Comparison of ENCODE assay signal across 13 mouse cellular contexts in genomic region chr3:38585509-38585908, GRCm38 (mm10).
"Had no signal": no experiment of that assay in that cellular context is flagged by ENCODE, and none has a peak within 500 bp of the region (broad histone marks: within the 10 kb centered on the region; RNA-seq: fewer than 3 reads in every experiment).

No protein-coding gene starts in this region.

- H3K36me3 ChIP-seq: limb, embryonic 13.5 days; liver, embryonic 12.5 days; midbrain, embryonic 12.5 days; neural tube, embryonic 13.5 days; stomach, embryonic 15.5 days had no signal

- DNase-seq: kidney, adult 8-10 months; kidney, postnatal 25 days; layer of hippocampus, adult 9-11 months; retina, postnatal 1 day; right cerebral cortex, postnatal 4 days; spleen, adult 18-20 months; thymus, postnatal 36 days had no signal

- H3K27ac ChIP-seq: limb, embryonic 13.5 days; liver, embryonic 12.5 days; midbrain, embryonic 12.5 days; neural tube, embryonic 13.5 days; stomach, embryonic 15.5 days had no signal

- H3K4me2 ChIP-seq: limb, embryonic 13.5 days; liver, embryonic 12.5 days; midbrain, embryonic 12.5 days; neural tube, embryonic 13.5 days; stomach, embryonic 15.5 days had no signal

- H3K27me3 ChIP-seq: limb, embryonic 13.5 days; liver, embryonic 12.5 days; midbrain, embryonic 12.5 days; neural tube, embryonic 13.5 days; stomach, embryonic 15.5 days had no signal

- H3K4me3 ChIP-seq: limb, embryonic 13.5 days; liver, embryonic 12.5 days; midbrain, embryonic 12.5 days; neural tube, embryonic 13.5 days; stomach, embryonic 15.5 days had no signal

- H3K9me3 ChIP-seq: limb, embryonic 13.5 days; liver, embryonic 12.5 days; midbrain, embryonic 12.5 days; neural tube, embryonic 13.5 days; stomach, embryonic 15.5 days had no signal

- H3K9ac ChIP-seq: limb, embryonic 13.5 days; liver, embryonic 12.5 days; midbrain, embryonic 12.5 days; neural tube, embryonic 13.5 days; stomach, embryonic 15.5 days had no signal

- ATAC-seq: liver, embryonic 12.5 days; midbrain, embryonic 16.5 days had no signal

- H3K4me1 ChIP-seq: limb, embryonic 13.5 days; liver, embryonic 12.5 days; midbrain, embryonic 12.5 days; neural tube, embryonic 13.5 days; stomach, embryonic 15.5 days had no signal
